Mouse (Mus musculus): Measurements from ENCODE around the gene Ppp1r14b. TPM values are rescaled to one million over a fixed set of nuclear protein-coding genes. Genes with fewer than 3 reads are reported as not detected.

Gene Ppp1r14b
- polyA plus RNA-seq, 1 experiment from 2014 or later, result 53.8 TPM

DNA sequence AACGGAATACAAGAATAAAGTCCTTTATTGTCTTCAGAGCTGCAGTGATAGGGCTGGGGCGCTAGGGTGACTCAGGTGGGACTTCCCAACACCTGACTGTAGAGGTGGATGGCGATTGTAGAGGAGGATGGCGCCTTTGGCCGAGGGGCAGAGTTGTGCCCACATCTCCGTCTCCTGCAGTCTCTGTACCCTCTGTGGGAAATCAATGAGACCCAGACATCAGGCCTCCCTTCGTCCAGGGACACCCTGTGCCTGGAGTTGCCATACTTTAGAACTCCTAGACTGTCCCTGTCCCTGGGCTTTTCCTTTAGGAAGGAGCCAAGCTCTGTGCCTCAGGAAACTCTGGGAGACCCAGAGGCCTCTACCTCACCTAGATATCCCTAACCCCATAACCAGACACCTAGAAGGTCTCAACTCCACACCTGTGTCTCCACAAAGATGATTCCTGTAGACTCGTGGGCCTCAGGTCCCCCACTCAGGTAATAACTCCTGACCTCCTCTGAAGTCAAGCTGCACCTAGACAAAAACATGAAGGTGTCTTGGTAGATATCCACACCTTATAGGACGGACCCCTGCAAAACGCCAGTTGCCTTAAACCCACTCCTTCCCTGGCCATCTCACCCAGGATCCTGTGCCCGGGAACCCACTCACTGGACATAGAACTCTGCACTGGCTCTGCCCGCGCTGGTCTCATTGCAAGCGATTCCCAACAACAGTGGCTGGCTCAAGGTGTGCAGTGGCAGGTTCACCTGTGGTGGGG lies 18.4 kb downstream of the Ppp1r14b start:
- 58% methylated on average over 14 of the region's 14 CpGs for WGBS
- H3K4me3 ChIP-seq (ENCODE audit: low read length), result peak overlapping the region; percentile 67
- H3K9me3 ChIP-seq (ENCODE audit: low read length), result no peaks in the 10 kb centered on the region
- H3K9ac ChIP-seq (replicated peaks; ENCODE audit: low read length), result peak overlapping the region; percentile 61
- peak overlapping the region; percentile 52; the same call in 1 of the 2 replicates for H3K27ac ChIP-seq (ENCODE audit: low read length)
- no peaks in the 10 kb centered on the region for H3K27me3 ChIP-seq (ENCODE audit: insufficient read depth, low read length)
- peaks cover 3% of the 10 kb centered on the region; the same call in 1 of the 2 replicates for H3K36me3 ChIP-seq (ENCODE audit: insufficient read depth, low read length)
- ATAC-seq (ENCODE audit: low FRiP score, low TSS enrichment), result no peak
- peaks cover 37% of the 10 kb centered on the region for H3K4me1 ChIP-seq (ENCODE audit: insufficient read depth, low read length)
- peak overlapping the region; percentile 99 for H3K4me2 ChIP-seq (replicated peaks; ENCODE audit: low read depth, low read length)

DNA sequence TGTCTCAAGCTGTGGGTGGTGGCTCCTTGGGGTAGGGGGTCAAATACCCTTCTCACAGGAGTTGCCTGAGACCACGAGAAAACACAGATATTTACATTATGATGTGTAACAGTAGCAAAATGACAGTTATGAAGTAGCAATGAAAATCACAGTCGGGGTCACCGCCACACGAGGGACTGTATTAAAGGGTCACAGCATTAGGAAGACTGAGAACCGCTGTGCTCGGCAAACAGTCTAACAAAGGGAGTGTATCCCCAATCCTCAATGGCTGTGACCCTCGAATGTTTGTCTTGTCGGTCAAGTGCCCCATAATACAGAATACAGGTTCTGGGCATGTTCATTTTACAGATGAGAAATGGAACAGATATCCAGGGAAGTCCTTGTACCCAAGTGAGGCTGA lies 19.2 kb downstream of the Ppp1r14b start:
- Histone ChIP-seq H3K27me3 (ENCODE audit: insufficient read depth, low read length) (no peaks in the 10 kb centered on the region), H3K4me1 (ENCODE audit: insufficient read depth, low read length) (peaks cover 35% of the 10 kb centered on the region), H3K4me3 (ENCODE audit: low read length) (no peak overlapping the region), H3K4me2 (replicated peaks; ENCODE audit: low read depth, low read length) (no peak overlapping the region), H3K27ac (ENCODE audit: low read length) (no peak overlapping the region), H3K36me3 (ENCODE audit: insufficient read depth, low read length) (peaks cover 6% of the 10 kb centered on the region), H3K9me3 (ENCODE audit: low read length) (no peaks in the 10 kb centered on the region), H3K9ac (replicated peaks; ENCODE audit: low read length) (no peak overlapping the region)
- WGBS, result 85% methylated on average over 8 of the region's 8 CpGs
- no peak for ATAC-seq (ENCODE audit: low FRiP score, low TSS enrichment)

DNA sequence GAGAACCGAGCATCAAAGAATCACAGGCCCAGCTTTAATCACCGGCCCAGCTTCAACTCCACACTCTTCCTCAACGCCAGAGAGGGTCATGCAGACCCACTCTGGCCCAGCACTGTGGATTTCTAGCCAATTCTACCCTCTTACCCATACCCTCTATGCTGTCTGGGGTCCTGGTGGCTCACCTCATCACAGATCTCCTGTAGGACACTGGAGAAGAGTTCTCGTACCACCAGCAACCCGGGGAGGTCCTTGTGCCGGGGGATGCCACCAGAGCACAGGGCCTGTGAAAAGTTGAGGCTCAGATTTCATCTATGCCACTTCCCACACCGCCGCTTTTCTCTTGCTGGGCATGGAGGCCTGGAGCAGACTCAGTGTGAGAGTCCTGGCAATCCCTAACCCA lies 19.7 kb downstream of the Ppp1r14b start:
- H3K27me3 ChIP-seq (ENCODE audit: insufficient read depth, low read length), result no peaks in the 10 kb centered on the region
- no peak for ATAC-seq (ENCODE audit: low FRiP score, low TSS enrichment)
- H3K9me3 ChIP-seq (ENCODE audit: low read length), result no peaks in the 10 kb centered on the region
- H3K9ac ChIP-seq (replicated peaks; ENCODE audit: low read length), result peak overlapping the region; percentile 46
- H3K36me3 ChIP-seq (ENCODE audit: insufficient read depth, low read length), result peaks cover 7% of the 10 kb centered on the region
- WGBS, result 69% methylated on average over 8 of the region's 8 CpGs
- 0 out of 2 replicates have a peak overlapping the region, but pooled peaks have one; percentile 67 for H3K4me3 ChIP-seq (ENCODE audit: low read length)
- peak overlapping the region; percentile 7; the same call in 1 of the 2 replicates for H3K27ac ChIP-seq (ENCODE audit: low read length)
- H3K4me2 ChIP-seq (replicated peaks; ENCODE audit: low read depth, low read length), result peak overlapping the region; percentile 90
- H3K4me1 ChIP-seq (ENCODE audit: insufficient read depth, low read length), result peaks cover 35% of the 10 kb centered on the region

DNA sequence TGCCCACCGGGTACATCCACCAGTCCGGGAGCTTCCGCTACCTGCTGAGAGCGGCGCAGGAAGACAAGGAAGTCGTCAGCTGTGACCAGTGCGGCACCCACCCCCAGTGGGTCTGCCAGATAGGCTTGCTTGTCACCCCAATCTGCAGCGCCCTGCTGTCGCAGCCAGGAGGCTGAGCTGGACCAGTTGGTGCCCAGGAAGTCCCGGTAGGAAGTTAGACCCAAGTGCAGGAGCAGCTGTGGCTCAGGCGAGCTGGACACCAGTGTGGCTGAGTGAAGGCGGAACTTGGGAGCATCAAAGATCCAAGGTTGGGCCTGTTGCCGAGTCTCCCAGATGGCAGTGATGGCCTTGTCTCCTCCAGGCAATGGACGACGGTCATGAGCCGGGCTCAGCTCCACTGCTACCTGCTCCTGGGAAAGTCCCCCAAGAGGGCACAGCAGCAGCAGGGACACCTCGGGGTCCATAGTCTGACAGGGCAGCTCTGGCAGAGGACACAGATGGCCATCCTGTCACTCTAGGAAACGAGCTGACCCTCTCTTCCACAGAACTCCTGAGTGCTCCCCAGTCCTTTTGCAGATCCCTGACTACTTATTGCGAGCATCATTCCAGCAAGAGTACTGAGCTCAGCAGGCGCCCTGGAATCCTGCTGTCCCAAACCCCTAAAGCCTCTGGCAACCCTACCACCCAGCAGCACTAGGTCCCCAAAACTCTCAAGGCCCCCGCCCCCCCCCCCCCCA lies 20.7 kb downstream of the Ppp1r14b start:
- peak overlapping the region; percentile 90 for H3K4me2 ChIP-seq (replicated peaks; ENCODE audit: low read depth, low read length)
- H3K9me3 ChIP-seq (ENCODE audit: low read length), result no peaks in the 10 kb centered on the region
- H3K9ac ChIP-seq (replicated peaks; ENCODE audit: low read length), result peak overlapping the region; percentile 86
- peaks cover 35% of the 10 kb centered on the region for H3K4me1 ChIP-seq (ENCODE audit: insufficient read depth, low read length)
- peak overlapping the region; percentile 35 for H3K27ac ChIP-seq (ENCODE audit: low read length)
- no peak for ATAC-seq (ENCODE audit: low FRiP score, low TSS enrichment)
- H3K4me3 ChIP-seq (ENCODE audit: low read length), result peak overlapping the region; percentile 67
- peaks cover 16% of the 10 kb centered on the region for H3K36me3 ChIP-seq (ENCODE audit: insufficient read depth, low read length)
- 45% methylated on average over 21 of the region's 21 CpGs for WGBS
- no peaks in the 10 kb centered on the region for H3K27me3 ChIP-seq (ENCODE audit: insufficient read depth, low read length)

DNA sequence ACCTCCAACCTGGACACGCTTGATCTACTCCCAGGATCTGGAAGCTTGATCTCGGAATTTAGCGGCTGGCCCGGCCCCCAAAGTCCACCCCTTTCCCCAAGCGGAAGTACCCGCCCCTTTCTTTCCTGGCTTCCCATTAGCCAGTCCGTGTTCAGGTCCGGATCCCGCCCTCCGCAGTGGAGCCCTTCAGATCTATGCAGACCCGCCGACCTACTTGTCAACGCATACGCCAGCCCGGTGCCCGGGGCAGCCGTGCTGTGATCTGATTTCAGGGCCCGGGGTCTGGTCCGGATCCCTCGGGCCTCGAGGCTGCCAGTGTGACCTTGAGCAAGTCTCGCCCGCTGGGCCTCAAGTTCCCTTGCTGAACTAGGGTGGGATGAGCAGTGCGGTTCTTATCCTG lies 21.2 kb downstream of the Ppp1r14b start, which contains the start of the genes Nudt22 and Trpt1:
TSS of gene Nudt22 (minus strand) at position 112 of the 400 bp plus-strand sequence.
TSS of gene Trpt1 (plus strand) at position 126 of the 400 bp plus-strand sequence.
- Histone ChIP-seq H3K27me3 (ENCODE audit: insufficient read depth, low read length) (no peaks in the 10 kb centered on the region), H3K4me3 (ENCODE audit: low read length) (peak within 1 kb of the TSS; percentile 67), H3K9ac (replicated peaks; ENCODE audit: low read length) (peak within 1 kb of the TSS; percentile 86), H3K4me1 (ENCODE audit: insufficient read depth, low read length) (peaks cover 35% of the 10 kb centered on the region), H3K36me3 (ENCODE audit: insufficient read depth, low read length) (peaks cover 17% of the 10 kb centered on the region), H3K4me2 (replicated peaks; ENCODE audit: low read depth, low read length) (peak within 1 kb of the TSS; percentile 90), H3K27ac (ENCODE audit: low read length) (peak within 1 kb of the TSS; percentile 77), H3K9me3 (ENCODE audit: low read length) (no peaks in the 10 kb centered on the region)
- WGBS, result under 1% methylated on average over 23 of the region's 24 CpGs
- ATAC-seq (ENCODE audit: low FRiP score, low TSS enrichment), result peak; percentile 83

DNA sequence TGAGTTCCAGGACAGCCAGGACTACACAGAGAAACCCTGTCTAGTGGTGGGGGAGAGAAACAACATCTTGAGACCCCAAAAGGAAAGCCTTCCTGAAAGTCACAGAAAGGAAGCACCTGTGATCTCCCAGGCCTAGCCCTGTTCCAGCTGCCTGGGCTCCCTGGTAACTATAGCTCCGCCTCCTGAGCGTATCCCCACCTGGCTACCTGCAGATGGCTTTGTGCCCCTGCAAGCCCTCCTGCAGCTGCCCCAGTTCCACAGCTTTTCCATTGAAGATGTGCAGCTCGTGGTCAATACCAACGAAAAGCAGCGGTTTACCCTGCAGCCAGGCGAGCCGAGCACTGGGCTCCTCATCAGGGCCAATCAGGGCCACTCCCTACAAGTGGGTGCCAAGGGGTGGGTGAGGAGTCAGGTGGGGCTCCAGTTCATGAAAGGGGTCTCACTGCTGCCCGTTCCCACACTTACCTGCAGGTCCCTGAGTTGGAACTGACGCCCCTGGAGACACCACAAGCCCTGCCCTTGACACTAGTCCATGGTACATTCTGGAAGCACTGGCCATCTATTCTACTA lies 23.0 kb downstream of the Ppp1r14b start:
- no peak overlapping the region for H3K27ac ChIP-seq (ENCODE audit: low read length)
- no peak overlapping the region for H3K4me2 ChIP-seq (replicated peaks; ENCODE audit: low read depth, low read length)
- H3K9me3 ChIP-seq (ENCODE audit: low read length), result no peaks in the 10 kb centered on the region
- no peak for ATAC-seq (ENCODE audit: low FRiP score, low TSS enrichment)
- peaks cover 17% of the 10 kb centered on the region for H3K36me3 ChIP-seq (ENCODE audit: insufficient read depth, low read length)
- H3K9ac ChIP-seq (replicated peaks; ENCODE audit: low read length), result no peak overlapping the region
- no peak overlapping the region for H3K4me3 ChIP-seq (ENCODE audit: low read length)
- peaks cover 28% of the 10 kb centered on the region for H3K4me1 ChIP-seq (ENCODE audit: insufficient read depth, low read length)
- WGBS, result 81% methylated on average over 9 of the region's 9 CpGs
- H3K27me3 ChIP-seq (ENCODE audit: insufficient read depth, low read length), result no peaks in the 10 kb centered on the region

DNA sequence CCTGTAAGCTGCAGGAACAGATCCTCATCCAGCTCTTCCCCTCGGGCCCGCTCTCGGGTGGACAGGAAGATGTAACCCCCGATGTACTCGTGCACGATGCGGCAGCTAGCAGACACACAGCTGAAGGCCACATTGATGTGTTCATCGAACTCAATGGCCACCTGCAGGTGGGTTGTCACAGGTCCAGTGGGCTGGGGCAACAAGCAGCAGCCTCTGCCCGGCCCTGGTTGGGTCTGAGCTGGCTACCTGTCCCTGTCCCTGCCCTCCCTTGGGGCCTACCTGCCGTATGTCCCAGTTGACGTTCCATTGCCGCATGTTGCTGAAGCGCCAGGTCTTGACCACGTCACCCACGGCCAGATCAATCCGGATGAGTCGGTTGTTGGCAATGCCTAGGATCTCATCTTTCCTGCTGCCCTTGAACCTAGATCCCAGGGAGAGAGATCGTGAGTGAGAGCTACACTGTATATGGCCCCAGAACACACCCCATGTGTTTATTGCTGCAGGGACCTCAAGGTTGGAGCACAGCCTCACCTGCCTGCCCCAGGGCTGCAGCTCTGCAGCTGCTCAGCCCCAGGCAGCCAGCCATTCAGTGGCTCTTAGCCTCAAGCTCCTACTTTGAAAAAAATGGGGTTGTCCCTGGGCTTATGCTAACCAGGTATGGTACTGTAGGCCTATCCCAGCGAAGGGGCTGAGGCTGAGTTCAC lies 24.7 kb downstream of the Ppp1r14b start:
- Histone ChIP-seq H3K4me3 (ENCODE audit: low read length) (no peak overlapping the region), H3K27ac (ENCODE audit: low read length) (no peak overlapping the region), H3K4me2 (replicated peaks; ENCODE audit: low read depth, low read length) (no peak overlapping the region), H3K36me3 (ENCODE audit: insufficient read depth, low read length) (peaks cover 17% of the 10 kb centered on the region), H3K4me1 (ENCODE audit: insufficient read depth, low read length) (peaks cover 19% of the 10 kb centered on the region), H3K9me3 (ENCODE audit: low read length) (no peaks in the 10 kb centered on the region), H3K9ac (replicated peaks; ENCODE audit: low read length) (no peak overlapping the region), H3K27me3 (ENCODE audit: insufficient read depth, low read length) (no peaks in the 10 kb centered on the region)
- ATAC-seq (ENCODE audit: low FRiP score, low TSS enrichment), result no peak
- 94% methylated on average over 19 of the region's 19 CpGs for WGBS

DNA sequence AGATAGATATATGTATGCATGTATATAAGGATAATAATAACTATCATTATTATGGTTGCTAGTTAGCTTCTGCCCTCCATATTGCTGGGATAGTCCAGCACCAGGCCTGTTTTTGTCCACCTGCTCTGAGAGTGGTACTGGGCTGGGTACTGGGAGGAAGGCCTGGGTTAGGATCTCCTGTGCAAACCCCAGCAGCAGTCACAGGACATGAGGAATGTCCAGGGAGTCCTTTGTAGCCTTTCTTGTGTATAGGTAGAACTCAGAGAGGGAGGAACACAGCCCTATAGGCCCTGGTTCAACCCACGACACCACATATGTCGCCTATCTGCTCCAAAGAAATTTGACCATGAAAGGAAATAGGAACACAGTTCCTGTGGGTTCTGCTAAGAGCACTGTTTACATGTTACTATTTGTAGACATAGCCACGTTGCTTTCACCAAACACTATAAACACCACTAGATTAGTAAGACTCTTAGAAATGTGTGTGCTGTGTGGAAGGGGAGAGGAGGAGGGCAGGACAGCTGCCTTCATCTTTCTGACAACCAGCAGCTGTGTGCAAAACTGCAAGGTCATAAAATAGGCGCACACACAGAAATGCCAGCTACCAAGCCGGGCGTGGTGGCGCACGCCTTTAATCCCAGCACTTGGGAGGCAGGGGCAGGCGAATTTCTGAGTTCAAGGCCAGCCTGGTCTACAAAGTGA lies 32.3 kb downstream of the Ppp1r14b start:
- no peak overlapping the region for H3K4me2 ChIP-seq (replicated peaks; ENCODE audit: low read depth, low read length)
- H3K36me3 ChIP-seq (ENCODE audit: insufficient read depth, low read length), result no peaks in the 10 kb centered on the region
- no peak overlapping the region for H3K9ac ChIP-seq (replicated peaks; ENCODE audit: low read length)
- no peak overlapping the region for H3K4me3 ChIP-seq (ENCODE audit: low read length)
- WGBS, result 82% methylated on average over 9 of the region's 9 CpGs
- 0 out of 2 replicates have a peak overlapping the region, but pooled peaks have one; percentile 14 for H3K27ac ChIP-seq (ENCODE audit: low read length)
- no peaks in the 10 kb centered on the region for H3K27me3 ChIP-seq (ENCODE audit: insufficient read depth, low read length)
- no peak for ATAC-seq (ENCODE audit: low FRiP score, low TSS enrichment)
- no peaks in the 10 kb centered on the region for H3K9me3 ChIP-seq (ENCODE audit: low read length)
- H3K4me1 ChIP-seq (ENCODE audit: insufficient read depth, low read length), result no peaks in the 10 kb centered on the region

DNA sequence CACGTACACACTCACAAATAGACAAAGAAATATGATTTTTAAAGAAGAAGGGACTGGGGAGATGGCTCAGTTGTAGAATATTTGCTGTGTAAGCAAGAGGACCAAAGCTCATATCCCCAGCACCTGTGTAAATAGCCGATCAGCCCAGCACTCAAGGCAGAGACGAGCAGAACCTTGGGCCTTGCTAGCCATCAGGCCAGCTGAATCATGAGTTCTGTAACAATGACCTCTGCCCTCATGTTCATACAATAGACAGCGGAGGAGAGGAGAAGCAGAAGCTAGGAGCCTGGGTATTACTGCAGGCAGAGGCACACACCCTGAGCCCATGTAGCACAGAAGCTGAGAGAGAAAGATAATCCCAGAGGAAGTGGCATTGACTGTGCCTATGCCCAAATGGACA lies 37.7 kb downstream of the Ppp1r14b start:
- Histone ChIP-seq H3K4me1 (ENCODE audit: insufficient read depth, low read length) (no peaks in the 10 kb centered on the region), H3K27ac (ENCODE audit: low read length) (no peak overlapping the region), H3K27me3 (ENCODE audit: insufficient read depth, low read length) (no peaks in the 10 kb centered on the region), H3K36me3 (ENCODE audit: insufficient read depth, low read length) (no peaks in the 10 kb centered on the region), H3K9me3 (ENCODE audit: low read length) (no peaks in the 10 kb centered on the region), H3K9ac (replicated peaks; ENCODE audit: low read length) (no peak overlapping the region), H3K4me3 (ENCODE audit: low read length) (no peak overlapping the region), H3K4me2 (replicated peaks; ENCODE audit: low read depth, low read length) (no peak overlapping the region)
- ATAC-seq (ENCODE audit: low FRiP score, low TSS enrichment), result no peak
- 71% methylated on average over 4 of the region's 4 CpGs for WGBS

Data from kidney, embryonic 16.5 days (tissue).